Mouse (Mus musculus) kidney, adult 8-10 months (tissue): ENCODE measurements around the gene Fam234b.

Source experiments
- DNase-seq, 2 experiments: peaks; one replicate each; pipeline ENCODE4 v3.0.0; 2022

Fam234b gene

DNA sequence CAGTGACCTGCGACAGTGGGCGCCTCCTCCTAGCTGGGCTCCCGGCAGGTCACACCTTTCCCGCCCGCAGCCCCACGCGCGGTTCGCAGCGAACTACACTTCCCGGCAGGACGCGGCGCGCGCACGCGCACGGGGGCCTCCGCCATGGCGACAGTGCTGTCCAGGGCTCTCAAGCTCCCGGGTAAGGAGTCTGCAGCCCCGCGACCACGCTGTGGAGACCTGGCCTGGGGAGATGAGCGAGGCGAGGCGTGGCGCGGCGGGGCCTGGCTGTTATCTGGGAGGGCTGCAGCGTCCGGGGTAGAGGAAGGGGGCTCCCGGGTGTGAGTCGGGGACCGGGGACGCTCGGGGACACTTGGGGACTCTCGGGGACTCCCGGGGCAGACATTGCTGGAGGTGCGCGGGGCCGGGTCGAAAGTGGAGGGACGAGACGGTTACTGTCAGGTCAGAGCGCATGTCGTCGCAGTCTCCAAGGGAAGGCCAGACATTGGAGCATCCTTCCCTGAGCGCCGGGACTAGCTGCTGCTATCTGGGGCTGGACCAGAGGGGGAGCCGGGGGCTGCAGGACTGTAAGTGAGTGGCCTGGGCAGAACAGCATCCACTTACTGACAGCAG is at the start of gene Fam234b, which contains the start of gene Hebp1:
TSS of gene Fam234b (plus strand) at position 57 of the 612 bp plus-strand sequence.
TSS of gene Hebp1 (minus strand) at position 102 of the 612 bp plus-strand sequence.
- peak; percentile 80 to 81 for DNase-seq

DNA sequence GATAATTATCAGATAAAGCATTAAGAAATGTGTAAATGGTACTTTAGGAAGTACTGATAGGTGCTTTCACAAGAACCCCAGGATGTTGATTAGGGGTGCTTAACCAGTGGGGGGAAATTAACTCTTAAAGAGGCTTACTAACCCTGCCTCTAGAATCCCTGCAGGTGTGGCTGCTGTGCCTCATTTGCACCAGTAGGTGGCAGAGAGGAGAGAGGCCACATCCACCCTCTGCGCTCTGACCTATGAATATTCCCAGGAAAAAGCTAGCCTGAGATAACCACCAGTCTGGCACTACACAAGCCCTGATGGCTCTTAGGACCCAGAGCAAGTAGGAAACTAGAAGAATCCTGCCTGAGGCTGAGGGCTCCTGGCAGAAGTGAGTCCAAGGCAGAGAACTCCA is 49.3 kb upstream of the Fam234b start:
- DNase-seq = peak in 1 of 2 experiments; percentile 30

DNA sequence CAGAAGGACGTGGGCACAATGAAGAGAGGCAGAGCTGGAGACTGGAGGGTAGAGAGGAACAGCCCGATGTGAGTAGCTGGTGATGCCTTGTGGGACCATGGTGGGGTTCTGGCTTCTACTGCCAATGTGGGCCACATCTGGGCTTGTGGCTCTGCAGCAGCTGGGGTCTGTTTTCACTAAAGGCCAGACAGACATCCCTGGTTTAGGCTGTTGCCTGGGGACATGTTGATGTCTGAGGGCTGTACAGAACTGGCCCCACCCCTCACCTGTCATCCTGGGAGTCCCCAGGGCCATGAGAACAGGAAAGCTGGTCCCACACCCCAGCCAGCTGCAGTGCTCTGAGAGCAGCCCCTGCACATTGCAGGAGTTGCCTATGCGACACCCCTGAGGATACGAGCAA is 48.6 kb upstream of the Fam234b start:
- DNase-seq = no peak

DNA sequence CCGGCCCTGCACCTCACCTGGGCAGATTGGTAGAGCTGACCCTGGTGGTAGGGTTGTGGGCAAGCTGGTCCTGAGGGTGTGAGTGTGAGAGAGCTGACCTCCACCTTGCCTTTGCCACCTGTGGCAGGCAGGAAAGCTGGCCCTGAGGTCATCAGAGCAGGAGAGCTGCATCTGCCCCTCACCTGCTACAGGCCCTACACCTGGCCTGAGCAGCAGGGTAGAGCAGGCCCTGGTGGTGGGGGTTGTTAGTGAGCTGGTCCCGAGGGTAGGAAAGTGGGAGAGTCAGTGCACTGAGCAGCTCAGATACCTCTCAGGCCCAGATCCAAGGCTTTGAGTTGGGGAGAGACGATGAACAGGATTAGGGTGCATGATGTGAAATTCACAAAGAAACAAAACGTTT is 48.1 kb upstream of the Fam234b start:
- DNase-seq = no peak

DNA sequence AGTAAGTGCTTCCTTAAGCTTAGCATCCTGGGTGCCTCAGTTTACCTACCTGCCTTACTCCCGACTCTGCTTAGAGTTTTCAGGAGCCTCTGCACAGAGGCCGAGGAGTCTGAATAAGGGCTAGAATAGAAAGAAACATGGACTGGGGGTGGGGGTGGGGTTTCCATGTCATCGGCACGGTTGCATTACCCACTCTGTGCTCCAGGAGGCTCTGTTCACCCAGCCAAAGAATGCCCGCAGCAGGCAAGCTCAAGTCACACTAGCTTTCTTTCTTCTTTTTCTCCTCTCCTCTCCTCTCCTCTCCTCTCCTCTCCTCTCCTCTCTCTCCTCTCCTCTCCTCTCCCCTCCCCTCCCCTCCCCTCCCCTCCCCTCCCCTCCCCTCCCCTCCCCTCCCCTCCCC is 47.5 kb upstream of the Fam234b start:
- DNase-seq = peak in 1 of 2 experiments; percentile 18

DNA sequence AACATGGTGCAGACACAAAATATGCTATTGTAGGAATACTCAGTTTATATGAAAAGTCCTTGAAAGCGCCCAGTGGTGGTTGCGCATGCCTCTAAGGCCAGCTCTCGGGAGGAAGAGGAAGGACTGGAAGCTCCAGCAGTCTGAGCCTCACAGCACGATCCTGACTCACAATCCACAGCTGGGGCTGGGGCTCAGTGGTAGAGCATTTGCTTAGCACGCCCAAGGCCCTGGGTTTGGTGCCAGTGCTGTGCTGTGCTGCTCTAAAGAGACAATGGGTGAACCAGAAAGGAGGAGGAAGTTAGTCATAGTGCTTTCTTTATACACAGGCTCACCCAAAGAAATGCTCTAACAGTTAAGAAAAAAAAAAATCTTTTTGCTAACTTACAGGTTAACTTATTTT is 44.1 kb upstream of the Fam234b start:
- no peak for DNase-seq

DNA sequence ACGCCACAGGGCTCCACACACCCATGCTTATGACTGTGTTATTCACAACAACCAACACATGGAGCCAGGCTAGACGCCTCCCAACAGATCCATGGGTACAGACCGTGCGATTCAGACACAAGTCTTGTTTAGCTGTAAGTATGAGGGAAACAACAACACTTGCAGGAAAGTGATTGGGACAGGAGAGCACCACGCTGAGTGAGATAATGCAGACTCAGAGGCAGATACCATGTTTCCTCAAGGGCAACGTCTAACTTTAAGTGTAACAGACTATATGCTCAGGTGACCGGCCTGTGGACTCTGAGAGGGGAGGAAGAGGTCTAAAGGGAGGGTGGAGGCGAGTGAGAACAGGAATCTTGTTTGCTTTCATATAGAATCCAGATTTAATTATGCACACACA is 41.2 kb upstream of the Fam234b start:
- no peak for DNase-seq

DNA sequence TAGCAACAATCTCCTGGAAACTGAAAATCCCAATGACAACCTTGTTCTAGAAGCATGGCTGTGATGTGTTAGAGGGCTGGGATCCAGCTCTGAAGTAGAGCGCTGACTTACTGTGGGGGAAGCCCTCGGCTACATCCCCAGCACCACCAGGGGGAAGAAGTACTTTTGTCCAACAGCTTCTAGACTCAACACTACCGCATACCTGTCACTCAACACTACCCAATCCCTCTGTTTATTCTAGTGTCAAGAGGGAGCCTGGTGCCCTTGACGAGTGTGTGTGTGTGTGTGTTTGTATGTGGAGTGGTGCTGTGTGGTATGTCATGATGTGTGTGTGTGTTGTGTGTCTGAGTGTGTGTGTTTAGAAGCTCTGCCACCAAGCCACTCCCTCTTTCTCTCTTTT is 40.3 kb upstream of the Fam234b start:
- DNase-seq = no peak

DNA sequence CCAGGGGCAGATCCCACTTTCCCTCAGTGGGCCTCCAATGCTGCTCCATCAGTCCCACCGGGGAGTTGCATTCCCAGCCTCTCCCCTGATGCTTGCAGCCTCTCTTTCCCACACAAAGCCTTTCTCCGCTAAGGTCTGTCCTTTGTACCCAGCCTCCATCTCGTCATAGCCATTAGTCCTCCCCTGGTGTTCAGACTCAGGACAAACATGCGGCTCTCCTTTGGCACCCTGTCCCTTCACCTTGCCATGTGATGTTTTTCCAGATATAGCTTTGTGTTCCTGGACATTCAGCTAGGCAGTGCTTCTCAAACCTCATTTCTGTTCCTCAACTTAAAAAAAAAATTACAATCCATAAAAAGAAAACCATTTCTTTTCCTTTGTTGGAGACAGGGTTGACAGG is 39.3 kb upstream of the Fam234b start:
- no peak for DNase-seq

DNA sequence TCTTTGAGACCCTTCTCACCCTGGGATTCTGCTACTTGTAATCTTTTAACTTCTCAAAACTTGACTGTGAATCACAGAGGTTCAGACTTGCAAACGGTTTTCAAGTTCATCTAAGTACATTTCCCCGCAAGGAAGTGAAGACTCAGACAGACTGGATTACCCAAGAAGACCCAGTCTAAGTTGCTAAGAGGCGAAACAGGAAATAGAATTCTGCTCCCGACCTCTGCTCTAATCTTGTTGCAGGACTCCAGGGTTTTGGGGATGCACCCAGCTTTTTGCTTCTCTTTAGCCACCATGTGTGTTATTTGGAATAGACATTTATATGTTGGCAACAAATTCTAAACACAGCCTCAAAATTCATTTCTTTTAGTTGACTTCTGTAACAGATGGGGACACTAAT is 36.4 kb upstream of the Fam234b start:
- no peak for DNase-seq

DNA sequence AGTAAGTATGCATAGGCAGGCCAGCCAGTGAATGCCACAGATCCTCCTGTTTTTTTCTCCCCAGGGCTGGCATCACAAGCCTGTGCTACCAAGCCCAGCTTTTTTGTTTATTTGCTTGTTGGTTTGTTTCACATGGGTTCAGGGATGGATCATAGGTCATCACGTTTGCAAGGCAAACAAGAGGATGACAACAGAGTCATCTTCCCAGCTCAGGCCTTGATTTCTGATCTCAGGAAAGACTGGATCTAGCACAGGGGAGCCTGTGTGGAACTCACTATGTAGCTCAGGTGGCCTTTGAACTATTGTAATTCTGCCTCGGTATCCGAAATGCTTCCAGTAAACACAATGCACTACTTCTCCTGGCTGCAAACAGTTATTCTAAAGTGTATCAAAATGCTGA is 35.5 kb upstream of the Fam234b start:
- no peak for DNase-seq

DNA sequence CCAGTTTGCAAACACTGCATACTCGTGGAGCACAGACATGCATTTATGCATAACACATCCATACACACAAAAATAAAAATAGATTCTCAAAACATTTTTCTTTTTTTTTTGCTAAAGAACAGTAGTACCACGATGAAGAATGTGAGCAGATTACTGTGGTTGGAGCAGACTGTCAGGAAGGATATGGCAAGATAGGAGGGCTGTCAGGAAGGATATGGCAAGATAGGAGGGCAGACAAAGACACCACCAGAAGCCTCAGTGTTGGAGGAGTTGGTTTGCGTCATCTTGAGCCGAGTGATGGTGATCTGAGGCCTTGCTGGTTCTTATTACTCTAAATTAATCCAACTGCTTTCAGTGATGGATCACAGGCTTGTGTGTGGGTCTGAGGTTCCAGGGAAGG is 34.9 kb upstream of the Fam234b start:
- DNase-seq = no peak

DNA sequence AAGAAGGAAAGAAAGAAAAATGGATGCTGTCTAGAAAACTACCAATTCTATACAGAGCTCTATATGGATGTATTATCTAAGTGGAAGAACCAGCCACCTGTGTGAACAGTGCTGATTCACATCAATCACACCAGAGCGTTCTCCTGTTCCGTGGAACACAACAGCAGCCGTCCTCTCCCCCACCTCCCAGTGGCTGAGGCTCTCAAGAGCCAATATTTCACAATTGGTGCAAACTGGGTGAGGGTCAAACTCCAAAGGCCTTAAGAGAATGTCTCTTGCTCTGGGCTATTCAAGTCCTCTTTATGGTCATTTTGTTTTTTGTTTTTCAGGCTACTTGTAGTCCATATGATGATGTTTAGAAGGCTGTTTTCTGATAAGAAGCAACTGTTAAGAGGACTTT is 32.6 kb upstream of the Fam234b start:
- peak; percentile 35 to 41 for DNase-seq

DNA sequence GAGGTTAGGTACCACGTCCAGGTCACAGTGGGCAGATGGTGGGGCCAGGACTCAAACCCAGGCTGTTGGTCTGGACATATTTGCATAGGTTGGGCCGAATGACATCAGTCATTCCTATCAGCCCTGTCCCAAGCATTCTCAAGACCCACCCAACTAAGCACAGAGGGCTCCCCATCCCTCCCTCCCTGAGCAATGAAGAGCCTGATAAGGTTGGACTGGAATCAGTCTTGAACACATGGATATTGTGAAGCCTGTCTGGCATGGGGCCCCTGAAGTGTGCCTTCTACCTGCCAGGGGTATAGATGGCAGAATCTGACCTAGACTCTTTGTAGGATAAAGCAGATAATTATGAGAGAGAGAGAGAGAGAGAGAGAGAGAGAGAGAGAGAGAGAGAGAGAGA is 32.1 kb upstream of the Fam234b start:
- DNase-seq = no peak

DNA sequence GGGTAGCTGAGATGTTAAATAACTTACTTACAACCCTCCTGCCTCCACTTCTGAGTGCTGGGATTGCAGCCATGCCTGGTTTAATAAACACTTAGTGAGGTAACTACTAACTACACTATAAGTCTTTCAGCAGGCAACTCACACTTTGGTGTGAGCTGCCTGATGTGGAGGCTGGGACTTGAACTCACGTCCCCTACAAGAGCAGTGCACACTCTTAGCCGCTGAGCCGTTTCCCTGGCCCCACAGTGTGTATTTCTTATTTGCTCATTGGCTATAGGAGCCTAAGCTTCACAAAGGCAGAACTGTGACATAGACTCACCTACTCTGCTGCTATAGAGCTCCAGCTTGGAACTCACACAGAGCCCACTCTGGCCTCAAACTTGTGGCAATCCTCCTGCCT is 31.5 kb upstream of the Fam234b start:
- DNase-seq = no peak

DNA sequence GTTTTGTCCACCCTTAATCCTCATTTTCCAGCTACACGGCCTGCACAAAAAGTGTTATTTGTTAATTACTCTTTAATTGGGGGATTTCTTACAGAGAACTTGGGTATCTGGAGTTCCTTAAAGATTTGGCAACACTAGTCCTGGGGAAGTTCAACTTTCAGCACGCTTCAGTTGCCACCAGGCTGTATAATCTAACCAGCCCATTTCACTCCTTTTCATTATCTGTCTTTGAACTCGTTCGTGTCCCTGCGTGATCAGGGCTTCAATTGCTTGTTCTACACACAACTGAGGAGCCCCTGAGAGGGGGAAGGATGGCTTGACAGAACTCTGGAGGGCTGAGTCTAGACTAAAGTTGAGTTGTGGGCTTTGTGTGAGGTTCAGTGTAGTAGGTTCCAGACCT is 31.1 kb upstream of the Fam234b start:
- DNase-seq = no peak

DNA sequence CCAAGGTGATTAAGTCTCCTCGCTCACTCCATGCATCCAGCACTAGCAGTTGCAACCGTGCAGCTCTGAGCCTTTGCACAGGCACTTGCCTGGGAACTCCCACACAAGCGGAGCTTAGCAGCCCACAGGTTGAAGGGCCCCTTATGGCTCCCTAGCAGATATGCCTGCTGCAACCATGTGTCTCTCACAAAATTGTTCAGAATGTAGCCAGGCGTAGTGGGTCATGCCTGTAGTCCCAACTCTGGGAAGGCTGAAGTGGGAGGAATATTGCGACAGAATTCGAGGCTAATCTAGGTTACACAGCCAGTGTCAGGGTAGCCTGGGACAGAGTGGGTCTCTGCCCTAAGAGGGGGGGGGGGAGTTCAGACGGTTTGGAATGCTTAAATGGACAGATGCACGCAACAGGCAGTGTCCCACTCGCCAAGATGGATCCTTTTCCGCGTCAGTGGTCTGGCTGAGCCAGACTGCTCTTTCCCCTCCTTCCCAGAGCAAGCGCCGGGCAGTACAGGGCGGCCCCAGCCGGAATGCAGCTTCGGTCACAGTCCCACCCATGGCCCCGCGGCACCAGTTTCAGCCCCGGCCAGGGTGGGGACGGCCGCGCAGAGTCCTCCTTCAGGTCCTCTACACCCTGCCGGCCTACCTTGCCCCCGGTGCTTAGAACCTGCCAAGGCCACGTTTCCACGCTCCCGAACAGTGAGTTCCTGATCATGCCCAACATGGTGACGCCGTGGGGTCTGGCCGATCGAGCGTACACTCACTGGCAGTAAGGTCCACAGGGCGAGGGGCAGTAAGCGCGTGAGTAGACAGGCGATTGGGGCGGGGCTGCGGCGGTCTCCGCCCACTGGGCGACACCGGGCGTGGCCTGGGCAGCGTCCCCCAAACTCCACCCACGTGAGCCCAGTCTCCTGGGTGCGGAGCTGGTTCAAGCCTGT is 30.1 kb upstream of the Fam234b start:
- peak; percentile 85 to 91 for DNase-seq

DNA sequence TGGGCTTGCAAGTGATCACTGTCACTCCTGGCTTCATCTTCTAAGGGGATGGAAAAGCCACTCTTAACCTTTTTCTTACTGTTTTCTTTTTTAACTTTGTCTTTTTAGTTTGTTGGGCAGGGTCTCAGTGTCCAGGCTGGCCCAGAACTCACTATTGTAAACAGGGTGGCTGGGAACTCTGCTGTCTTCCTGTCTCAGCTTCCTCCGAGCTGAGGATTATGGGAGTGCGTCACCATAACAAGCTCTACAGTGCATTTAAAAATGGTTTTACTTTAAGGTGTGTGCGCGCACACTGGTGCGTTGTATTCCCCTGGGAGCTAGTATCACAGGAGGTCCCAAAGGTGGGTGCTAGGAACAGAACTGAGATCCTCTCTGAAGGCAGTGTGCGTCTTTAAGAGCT is 29.3 kb upstream of the Fam234b start:
- no peak for DNase-seq

DNA sequence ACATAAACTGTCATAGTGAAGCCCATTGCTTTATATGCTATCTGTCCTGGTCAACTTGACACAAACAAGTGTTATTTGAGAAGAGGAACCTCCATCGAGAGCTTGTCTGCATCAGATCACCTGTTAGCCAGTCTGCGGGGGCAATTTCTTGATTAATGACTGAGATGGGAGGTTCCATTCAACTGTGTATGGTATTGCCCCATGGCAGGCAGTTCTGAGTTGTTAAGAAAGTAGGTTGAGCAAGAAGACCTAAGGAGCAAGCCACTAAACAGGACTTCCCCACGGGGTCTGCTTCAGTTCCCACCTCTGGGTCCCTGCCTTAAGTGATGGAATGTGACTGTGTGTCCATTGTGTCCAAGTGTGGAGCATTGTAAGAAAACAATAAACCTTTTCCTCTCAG is 28.5 kb upstream of the Fam234b start:
- no peak for DNase-seq

DNA sequence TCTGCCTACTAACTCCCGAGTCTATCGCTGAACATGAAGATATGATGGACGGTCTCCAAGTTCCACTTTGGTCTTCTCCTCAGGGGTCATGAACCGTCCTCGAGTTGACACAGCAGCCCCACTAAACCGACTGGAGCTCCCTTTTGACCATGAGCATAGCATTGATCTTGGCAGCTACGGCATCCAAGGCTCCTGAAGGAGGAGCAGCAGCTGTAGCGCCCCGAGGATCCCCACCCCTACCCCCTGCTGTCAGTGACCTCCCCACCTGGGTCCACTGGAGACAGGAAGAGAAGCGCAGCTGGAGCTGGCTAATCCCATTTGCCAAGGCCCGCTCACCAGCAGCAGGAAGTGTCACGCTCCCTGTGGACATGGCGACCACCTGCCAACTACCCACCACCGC is 26.0 kb upstream of the Fam234b start:
- DNase-seq = no peak

DNA sequence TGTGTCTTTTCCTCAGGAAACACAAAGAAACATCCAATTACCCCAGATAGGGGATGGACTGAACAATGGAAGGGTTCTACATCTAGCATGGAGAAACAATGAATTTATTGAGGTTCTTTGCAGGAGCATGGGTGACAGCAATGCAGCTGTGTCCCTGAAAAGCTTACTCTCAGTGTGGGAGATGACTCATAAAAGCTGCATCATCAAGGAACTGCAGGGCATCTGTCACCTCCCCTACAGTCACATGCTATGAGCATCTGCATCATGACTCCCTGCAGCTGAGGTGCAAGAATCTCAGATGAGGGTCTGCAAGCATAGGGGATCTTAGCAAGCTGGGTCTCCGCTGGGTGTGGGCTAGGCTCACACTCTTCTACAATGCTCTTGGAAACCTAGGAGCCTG is 22.8 kb upstream of the Fam234b start:
- no peak for DNase-seq

DNA sequence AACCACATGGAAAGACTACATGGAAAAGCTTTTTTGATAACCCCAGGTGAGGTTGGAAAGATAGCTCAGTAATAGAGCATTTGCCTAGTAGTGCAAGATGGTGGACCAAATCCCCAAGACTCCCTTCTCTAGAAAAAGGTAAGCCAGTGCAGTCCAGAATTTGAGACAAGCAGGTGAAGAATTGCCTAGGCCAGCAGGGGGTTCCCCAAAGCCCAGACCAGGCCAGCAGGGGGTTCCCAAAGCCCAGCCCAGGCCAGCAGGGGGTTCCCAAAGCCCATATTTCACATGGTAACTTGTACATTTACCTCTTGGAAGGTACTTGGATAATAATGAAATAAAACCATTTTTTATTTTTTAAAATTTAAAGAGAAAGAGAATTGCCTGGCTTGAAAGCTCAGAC is 20.5 kb upstream of the Fam234b start:
- DNase-seq = no peak

DNA sequence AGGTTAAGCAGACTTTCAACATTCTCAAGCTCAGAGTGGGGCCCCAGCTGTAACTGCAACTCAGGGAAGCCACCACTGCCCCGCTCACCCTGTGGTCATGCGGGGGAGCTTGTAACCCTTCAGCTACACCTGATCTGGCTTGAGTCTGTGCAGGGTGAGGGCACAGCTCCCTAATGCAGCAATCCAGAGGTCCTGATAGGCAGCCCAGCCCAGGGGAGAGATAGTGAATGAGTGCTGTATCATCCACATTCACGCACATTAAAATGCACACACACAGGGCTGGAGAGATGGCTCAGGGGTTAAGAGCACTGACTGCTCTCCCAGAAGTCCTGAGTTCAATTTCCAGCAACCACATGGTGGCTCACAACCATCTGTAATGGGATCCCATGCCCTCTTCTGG is 19.2 kb upstream of the Fam234b start:
- no peak for DNase-seq

DNA sequence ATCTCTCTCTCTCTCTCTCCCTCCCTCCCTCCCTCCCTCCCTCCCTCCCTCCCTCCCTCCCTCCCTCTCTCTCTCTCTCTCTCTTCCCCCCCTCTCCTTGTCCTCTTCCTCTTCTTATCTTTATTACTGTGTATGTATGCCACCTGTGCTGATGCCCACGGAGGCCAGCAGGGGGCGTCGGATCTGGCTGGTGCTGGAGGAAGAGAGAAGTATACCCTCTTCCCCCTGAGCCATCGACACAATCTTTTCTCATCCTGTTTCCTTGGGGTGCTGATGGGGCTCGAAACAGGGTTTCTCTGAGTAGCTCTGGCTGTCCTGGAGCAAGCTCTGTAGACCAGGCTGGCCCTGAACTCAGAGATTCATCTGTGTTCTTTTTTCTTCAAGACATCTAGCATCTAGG is 14.9 kb upstream of the Fam234b start:
- no peak for DNase-seq

DNA sequence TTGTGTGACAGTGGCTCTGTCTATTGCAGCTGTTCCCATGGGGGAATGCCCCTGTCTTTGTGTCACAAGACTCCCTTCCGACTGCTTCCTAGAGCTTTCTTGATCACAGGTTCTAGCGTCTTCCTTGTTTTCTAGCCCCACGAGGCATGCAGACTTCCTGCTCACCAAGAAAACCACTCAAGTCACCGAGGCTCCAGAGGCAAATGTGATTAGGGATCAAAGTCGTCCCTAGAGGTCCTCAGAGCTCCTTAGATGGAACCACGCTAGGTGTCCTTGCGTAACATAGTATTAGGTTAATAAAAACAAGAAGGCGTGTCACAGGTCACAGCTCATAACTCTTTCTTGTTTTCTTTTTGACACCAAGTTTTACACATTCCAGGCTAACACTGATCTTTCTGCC is 13.8 kb upstream of the Fam234b start:
- DNase-seq = no peak
